Mouse (Mus musculus) thymus, adult 2 months (tissue): ENCODE measurements at regions not wholly inside any gene's neighbourhood (a gene's known extent, or its start where the extent isn't known, plus 50 kb on each side); places are given as distances from the start of the nearest gene placed in this dataset.

Experiments used
- CTCF ChIP-seq: fragments of 200-500 bp; IDR thresholded peaks from 2 replicates; pipeline ENCODE4 v1.5.1; 2012; ENCODE audit warnings: mild to moderate bottlenecking, control low read depth, low read length, moderate library complexity, borderline replicate concordance; ENCODE audit not compliant: control insufficient read depth, poor library complexity, insufficient read depth; ENCODE audit errors: extremely low read depth
- POLR2A ChIP-seq: fragments of 200-500 bp; IDR thresholded peaks from 2 replicates; pipeline ENCODE4 v1.6.1; 2012; ENCODE audit warnings: mild to moderate bottlenecking, low read length, control low read depth, moderate library complexity; ENCODE audit not compliant: control insufficient read depth, poor library complexity, insufficient read depth; ENCODE audit errors: extremely low read depth

DNA sequence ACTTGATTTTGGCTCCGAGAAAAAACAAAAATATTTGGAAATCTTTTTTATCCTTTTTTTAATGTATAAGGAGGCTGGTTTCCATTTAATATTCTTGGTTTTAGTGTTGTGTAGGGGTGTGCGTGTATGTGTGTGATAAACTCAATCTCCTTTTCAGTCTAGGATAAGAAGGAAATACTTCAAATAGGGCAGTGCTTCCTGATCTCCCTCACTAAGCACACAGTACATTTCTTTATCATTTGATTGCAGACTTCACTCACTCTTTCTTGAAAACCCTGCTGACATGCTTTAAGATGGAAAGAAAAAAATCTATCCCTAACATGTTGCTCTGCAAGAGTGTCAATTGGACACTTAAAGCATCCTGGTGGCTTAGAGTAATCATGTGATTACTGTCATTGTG lies 927.3 kb downstream of the Basp1 start:
- TF ChIP-seq CTCF = no peak
- TF ChIP-seq POLR2A = no peak
